Mouse (Mus musculus): ENCODE measurements around the gene Gp2. TPM values are rescaled to one million over a fixed set of nuclear protein-coding genes. Genes with fewer than 3 reads are reported as not detected.

Gene Gp2
- total RNA-seq (2012; rRNA removed) (not detected in 2 replicates), total RNA-seq (2014; rRNA removed) (not detected in 2 replicates), polyA plus RNA-seq (2012; ENCODE audit: insufficient read length, low read depth) (not detected in 2 replicates)

DNA sequence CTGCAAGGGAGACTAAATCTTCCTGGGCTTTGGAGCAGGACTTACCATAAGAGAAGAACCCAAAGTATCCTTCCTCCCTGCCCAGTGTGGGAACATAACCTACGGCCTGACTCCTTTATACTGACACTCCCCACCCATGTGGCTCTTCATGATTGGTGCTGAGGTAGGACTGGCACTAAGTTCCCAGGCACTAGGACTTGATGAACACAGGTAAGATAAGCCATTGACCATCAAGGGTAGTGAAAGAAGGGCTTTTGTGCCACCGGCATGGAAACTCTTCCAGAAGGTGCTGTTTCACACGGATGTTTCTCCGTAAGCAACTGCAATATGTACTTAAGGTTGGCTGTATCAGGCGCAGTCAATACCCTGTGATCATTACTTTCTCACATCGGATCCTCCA, at the start of gene Gp2:
Gene Gp2 (minus strand): TSS at position 101 of the 400 bp plus-strand sequence.
- no peak within 1 kb of the TSS for H3K4me2 ChIP-seq (ENCODE audit: insufficient read depth, low read depth, poor library complexity, severe bottlenecking)
- dilution Hi-C loops (cut with MboI; ENCODE audit: extremely low pct_ligation_motif_present, extremely low pct_unique_long_range_greater_than_20kb, low sequenced_read_pairs) (no loop called here), in situ Hi-C loops (cut with MboI; ENCODE audit: low pct_ligation_motif_present, low pct_unique_long_range_greater_than_20kb, low sequenced_read_pairs) (no loop called here)
- H3K36me3 ChIP-seq (replicated peaks in 1 of 2; ENCODE audit: control insufficient read depth in 1 of 2, insufficient read depth in 1 of 2, low read length in 1 of 2) = no peaks in the 10 kb centered on the region
- H3K9ac ChIP-seq (ENCODE audit: insufficient read depth, low read depth) = no peak within 1 kb of the TSS
- H3K4me3 ChIP-seq (replicated peaks in 1 of 3; ENCODE audit: low read depth in 2 of 3, low read length in 2 of 3, poor library complexity in 1 of 3) = no peak within 1 kb of the TSS
- H3K27me3 ChIP-seq (replicated peaks) = peaks cover 25% of the 10 kb centered on the region
- no peak for DNase-seq (ENCODE audit: extremely low read depth)
- no peaks in the 10 kb centered on the region for H3K79me2 ChIP-seq (replicated peaks; ENCODE audit: control insufficient read depth, extremely low read depth, insufficient read depth, poor library complexity, severe bottlenecking)
- TF ChIP-seq MAFK (IDR thresholded peaks at IDR 0.05; ENCODE audit: insufficient replicate concordance, low read length) (no peak), JUND (conservative IDR thresholded peaks at IDR 0.05; ENCODE audit: low read depth, low read length) (no peak), ZNF384 (IDR thresholded peaks at IDR 0.05; ENCODE audit: low read depth, low read length) (no peak), JUN (IDR thresholded peaks at IDR 0.05; ENCODE audit: insufficient read depth, low read depth, low read length) (no peak), NRF1 (IDR thresholded peaks at IDR 0.05; ENCODE audit: low read depth, low read length) (no peak), IRF4 (IDR thresholded peaks at IDR 0.05; ENCODE audit: low read depth, low read length) (no peak), CHD1 (IDR thresholded peaks at IDR 0.05; ENCODE audit: low read depth, low read length) (no peak), CHD2 (IDR thresholded peaks at IDR 0.05; ENCODE audit: low read length) (no peak), MEF2A (IDR thresholded peaks at IDR 0.05; ENCODE audit: borderline replicate concordance, low read depth, low read length) (no peak), E2F4 (IDR thresholded peaks at IDR 0.05; ENCODE audit: insufficient replicate concordance, low read depth, low read length) (no peak), POLR2A (IDR thresholded peaks at IDR 0.05; ENCODE audit: low read depth, low read length) (no peak), MAZ (IDR thresholded peaks at IDR 0.05; ENCODE audit: low read depth, low read length) (no peak), ZC3H11A (IDR thresholded peaks at IDR 0.05; ENCODE audit: low read depth, low read length) (no peak)
- no peak within 1 kb of the TSS for H3K27ac ChIP-seq (ENCODE audit: insufficient read depth, low read depth)
- no peaks in the 10 kb centered on the region for H3K9me3 ChIP-seq (replicated peaks; ENCODE audit: low read length)
- H3K4me1 ChIP-seq (ENCODE audit: control insufficient read depth in 1 of 2, insufficient read depth in 2 of 2) = no peaks in the 10 kb centered on the region

DNA sequence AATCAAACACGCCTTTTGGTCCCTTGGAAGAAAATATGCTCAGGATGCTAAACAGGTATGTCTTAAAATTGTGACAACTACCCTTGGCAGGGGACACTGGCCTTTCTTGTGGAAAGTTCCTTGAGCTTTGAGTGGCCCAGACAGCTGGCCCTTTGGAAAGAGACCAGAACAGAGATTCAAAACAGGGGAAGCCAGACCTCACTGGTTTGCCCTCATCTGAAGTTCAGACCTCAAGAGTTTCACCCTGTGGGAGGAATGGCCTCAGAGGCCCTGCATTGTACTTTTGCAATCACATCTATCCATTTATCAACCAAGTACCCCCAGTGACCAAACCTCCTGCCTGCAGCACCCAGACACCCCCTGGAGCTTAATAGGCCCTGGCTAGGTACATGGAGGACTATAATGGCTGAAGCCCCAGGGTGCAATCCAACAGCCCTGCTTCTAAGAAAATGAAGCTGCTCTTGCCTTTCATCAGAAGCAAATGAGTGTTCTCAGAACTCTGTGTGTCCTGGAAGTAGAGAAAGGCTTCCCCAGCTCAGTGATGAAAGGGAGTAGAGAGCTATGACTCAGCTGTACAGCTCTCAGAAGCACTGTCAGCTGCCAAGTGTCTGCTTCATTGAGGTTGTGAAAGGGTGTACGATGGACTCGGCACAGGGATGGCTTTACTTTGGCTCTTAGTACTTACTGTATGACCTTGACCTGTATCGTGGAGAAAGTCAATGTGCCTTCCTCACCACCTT, 31.1 kb upstream of the Gp2 start:
- in situ Hi-C loops (cut with MboI; ENCODE audit: low pct_ligation_motif_present, low pct_unique_long_range_greater_than_20kb, low sequenced_read_pairs) = no loop called here
- DNase-seq (ENCODE audit: extremely low read depth) = no peak
- no peak overlapping the region for H3K4me2 ChIP-seq (ENCODE audit: insufficient read depth, low read depth, poor library complexity, severe bottlenecking)
- H3K9ac ChIP-seq (ENCODE audit: insufficient read depth, low read depth) = no peak overlapping the region
- no peak overlapping the region for H3K4me3 ChIP-seq (replicated peaks in 1 of 3; ENCODE audit: low read depth in 2 of 3, low read length in 2 of 3, poor library complexity in 1 of 3)
- H3K27me3 ChIP-seq (replicated peaks) = peaks cover 15% of the 10 kb centered on the region
- H3K79me2 ChIP-seq (replicated peaks; ENCODE audit: control insufficient read depth, extremely low read depth, insufficient read depth, poor library complexity, severe bottlenecking) = no peaks in the 10 kb centered on the region
- dilution Hi-C loops (cut with MboI; ENCODE audit: extremely low pct_ligation_motif_present, extremely low pct_unique_long_range_greater_than_20kb, low sequenced_read_pairs) = no loop called here
- TF ChIP-seq TBP (conservative IDR thresholded peaks at IDR 0.05; ENCODE audit: low read depth, low read length) (peak; percentile 75), GABPA (IDR thresholded peaks at IDR 0.05; ENCODE audit: insufficient replicate concordance, low read depth, low read length) (no peak), UBTF (IDR thresholded peaks at IDR 0.05; ENCODE audit: low read depth, low read length) (peak; percentile 68; the same call in 1 of the 2 replicates)
- no peaks in the 10 kb centered on the region for H3K9me3 ChIP-seq (replicated peaks; ENCODE audit: low read length)
- H3K4me1 ChIP-seq (ENCODE audit: control insufficient read depth in 1 of 2, insufficient read depth in 2 of 2) = peaks cover 0 to 13% of the 10 kb centered on the region in 2 experiments; a peak in 3 of 4 replicates
- H3K36me3 ChIP-seq (replicated peaks in 1 of 2; ENCODE audit: control insufficient read depth in 1 of 2, insufficient read depth in 1 of 2, low read length in 1 of 2) = no peaks in the 10 kb centered on the region
- H3K27ac ChIP-seq (ENCODE audit: insufficient read depth, low read depth) = no peak overlapping the region

Data from CH12.LX (cell line).